Mouse (Mus musculus): ENCODE results near the gene Esm1.

DNA sequence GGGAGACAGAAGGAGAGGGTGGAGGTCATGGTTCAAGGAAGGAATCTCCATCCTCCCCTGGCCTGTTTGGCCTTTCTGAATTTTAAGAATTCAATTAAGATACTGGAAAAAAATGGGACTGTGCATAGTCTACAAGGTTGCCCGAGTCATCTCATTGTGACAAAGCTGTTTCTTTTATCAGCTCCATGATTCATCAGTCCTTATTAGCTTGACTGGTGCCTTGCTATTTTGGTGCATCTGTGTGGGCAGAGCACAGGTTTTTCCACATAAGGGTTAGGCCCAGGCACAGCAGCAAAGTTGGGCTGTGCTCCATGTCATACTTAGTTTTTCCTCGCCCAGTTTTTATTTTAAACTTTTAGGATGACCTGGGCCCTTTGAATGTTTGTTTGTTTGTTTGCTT, 47.3 kb downstream of the Esm1 start:
- TF ChIP-seq POLR2A (IDR thresholded peaks at IDR 0.05; ENCODE audit: insufficient read length, low read depth) = no peak
- TF ChIP-seq CEBPB (IDR thresholded peaks at IDR 0.05; ENCODE audit: insufficient read depth, poor library complexity, severe bottlenecking) = no peak
- TF ChIP-seq USF1 (IDR thresholded peaks at IDR 0.05; ENCODE audit: low read depth) = no peak
- TF ChIP-seq MAX (IDR thresholded peaks at IDR 0.05; ENCODE audit: low read depth) = no peak
- no peak for TF ChIP-seq MYOD1 (IDR thresholded peaks at IDR 0.05; ENCODE audit: control insufficient read depth in 1 of 3, insufficient read length in 2 of 3, low read depth in 2 of 3)
- no peak for TF ChIP-seq TCF12 (IDR thresholded peaks at IDR 0.05; ENCODE audit: insufficient read depth, poor library complexity, severe bottlenecking)
- no peak for TF ChIP-seq POLR2AphosphoS2 (IDR thresholded peaks at IDR 0.05; ENCODE audit: insufficient read length, low read depth)
- TF ChIP-seq REST (IDR thresholded peaks at IDR 0.05; ENCODE audit: insufficient read depth, insufficient read length) = no peak
